Comparison of ENCODE assay signal across 8 mouse cellular contexts in the genomic region with DNA sequence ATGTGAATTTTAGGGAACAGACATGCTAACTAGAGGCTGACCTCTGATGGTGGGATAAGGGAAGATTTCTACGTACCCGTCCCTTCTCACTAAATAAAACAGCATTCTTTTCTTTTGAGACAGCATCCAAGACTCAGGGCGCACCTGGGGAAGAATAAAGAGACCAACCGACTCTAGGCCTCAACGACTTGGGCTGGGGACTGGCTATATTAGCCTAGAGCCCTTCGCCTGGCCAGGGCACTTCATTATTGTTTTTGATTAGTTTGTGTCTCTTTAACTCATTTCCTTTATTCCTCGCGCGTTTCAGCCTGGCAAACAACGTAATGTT. TPM values are rescaled to one million over a fixed set of nuclear protein-coding genes. Genes with fewer than 3 reads are reported as not detected.
A peak's percentile ranks its signal among the peaks of the same experiment; 100 is the strongest.
DNase-seq lines count a peak whose midpoint lies in the region; ATAC-seq lines count a peak whose summit lies in the region.

No protein-coding gene starts in this region.

- no peak for DNase-seq in kidney, postnatal 4 days
- DNase-seq in frontal cortex, postnatal 25 days (ENCODE audit: low spot score in 2 of 2): no peak
- DNase-seq in frontal cortex, adult 2 months (ENCODE audit: extremely low spot score in 1 of 2, low spot score in 1 of 2): no peak
- no peak for DNase-seq in gastrocnemius, adult 18-20 months (ENCODE audit: low spot score)

- 12% methylated on average over 10 of the region's 10 CpGs for WGBS in kidney, embryonic 14.5 days
- 15% methylated on average over 10 of the region's 10 CpGs for WGBS in hindbrain, embryonic 13.5 days
- WGBS in midbrain, embryonic 12.5 days: 15% methylated on average over 10 of the region's 10 CpGs

- peak overlapping the region; percentile 56 for H3K4me2 ChIP-seq in kidney, embryonic 14.5 days (replicated peaks; ENCODE audit: low read depth, low read length)
- H3K4me2 ChIP-seq in hindbrain, embryonic 13.5 days: peak overlapping the region; percentile 81
- H3K4me2 ChIP-seq in midbrain, embryonic 12.5 days (replicated peaks): peak overlapping the region; percentile 82

- peak overlapping the region; percentile 98 for H3K9ac ChIP-seq in kidney, embryonic 14.5 days (ENCODE audit: low read depth, low read length)
- H3K9ac ChIP-seq in hindbrain, embryonic 13.5 days: peak overlapping the region; percentile 96
- H3K9ac ChIP-seq in midbrain, embryonic 12.5 days (replicated peaks): peak overlapping the region; percentile 96; the same call in 1 of the 2 replicates

- H3K4me3 ChIP-seq in kidney, embryonic 14.5 days (ENCODE audit: low read length): peak overlapping the region; percentile 93
- H3K4me3 ChIP-seq in hindbrain, embryonic 13.5 days: peak overlapping the region; percentile 92
- peak overlapping the region; percentile 96 for H3K4me3 ChIP-seq in midbrain, embryonic 12.5 days

- H3K36me3 ChIP-seq in kidney, embryonic 14.5 days (ENCODE audit: control insufficient read depth, insufficient read depth, low read length): no peaks in the 10 kb centered on the region
- H3K36me3 ChIP-seq in hindbrain, embryonic 13.5 days: no peaks in the 10 kb centered on the region
- H3K36me3 ChIP-seq in midbrain, embryonic 12.5 days: no peaks in the 10 kb centered on the region

- ATAC-seq in kidney, embryonic 14.5 days (ENCODE audit: low FRiP score, low TSS enrichment): peak; percentile 54
- ATAC-seq in common myeloid progenitor, adult 5-6 weeks (replicated peaks; ENCODE audit: low read depth, poor library complexity, severe bottlenecking): 0 out of 2 replicates have a peak, but pooled peaks have one; percentile 4
- ATAC-seq in hindbrain, embryonic 13.5 days (ENCODE audit: low FRiP score): peak; percentile 73
- ATAC-seq in midbrain, embryonic 12.5 days (ENCODE audit: low FRiP score, low read depth): no peak

- no peaks in the 10 kb centered on the region for H3K9me3 ChIP-seq in kidney, embryonic 14.5 days (ENCODE audit: control insufficient read depth, low read length)
- H3K9me3 ChIP-seq in hindbrain, embryonic 13.5 days: no peaks in the 10 kb centered on the region
- no peaks in the 10 kb centered on the region for H3K9me3 ChIP-seq in midbrain, embryonic 12.5 days

- no peak overlapping the region for H3K27ac ChIP-seq in kidney, embryonic 14.5 days (ENCODE audit: low read depth, low read length)
- peak overlapping the region; percentile 94 for H3K27ac ChIP-seq in hindbrain, embryonic 13.5 days
- peak overlapping the region; percentile 89; the same call in 1 of the 2 replicates for H3K27ac ChIP-seq in midbrain, embryonic 12.5 days (replicated peaks)

- no peaks in the 10 kb centered on the region for H3K27me3 ChIP-seq in kidney, embryonic 14.5 days (ENCODE audit: control insufficient read depth, insufficient read depth, low read length)
- H3K27me3 ChIP-seq in hindbrain, embryonic 13.5 days: no peaks in the 10 kb centered on the region
- H3K27me3 ChIP-seq in midbrain, embryonic 12.5 days: no peaks in the 10 kb centered on the region

- H3K4me1 ChIP-seq in kidney, embryonic 14.5 days (ENCODE audit: control insufficient read depth, insufficient read depth, low read length): peaks cover 23% of the 10 kb centered on the region
- peaks cover 27% of the 10 kb centered on the region for H3K4me1 ChIP-seq in hindbrain, embryonic 13.5 days (replicated peaks)
- peaks cover 20% of the 10 kb centered on the region for H3K4me1 ChIP-seq in midbrain, embryonic 12.5 days

RNA-seq across cellular contexts. Expression of a gene that starts 0.3 kb away (rescaled TPM):
- 29.9 and 32.7 TPM in 2 replicates for polyA plus RNA-seq in kidney, embryonic 14.5 days (2014; fragmentation: Nextera tagmentation; extraction: Ambion mirVana)
- 7.0 and 8.8 TPM in 2 replicates for total RNA-seq in common myeloid progenitor, adult 5-6 weeks (2017)
- 10.9 and 11.0 TPM in 2 replicates for polyA plus RNA-seq in hindbrain, embryonic 13.5 days (2015; fragmentation: Nextera tagmentation; extraction: Ambion mirVana)
- 15.7 and 17.0 TPM in 2 replicates for polyA plus RNA-seq in midbrain, embryonic 12.5 days (2016; fragmentation: Nextera tagmentation; extraction: Ambion mirVana)
- polyA plus RNA-seq in frontal cortex, adult 2 months (2012; rRNA removed): 36.9 and 38.6 TPM in 2 replicates
- total RNA-seq in gastrocnemius, adult 18-20 months (2021): 10 to 100 TPM; 47.9 to 49.8 TPM
